Comparison of ENCODE assay signal across 13 mouse cellular contexts in the genomic region with DNA sequence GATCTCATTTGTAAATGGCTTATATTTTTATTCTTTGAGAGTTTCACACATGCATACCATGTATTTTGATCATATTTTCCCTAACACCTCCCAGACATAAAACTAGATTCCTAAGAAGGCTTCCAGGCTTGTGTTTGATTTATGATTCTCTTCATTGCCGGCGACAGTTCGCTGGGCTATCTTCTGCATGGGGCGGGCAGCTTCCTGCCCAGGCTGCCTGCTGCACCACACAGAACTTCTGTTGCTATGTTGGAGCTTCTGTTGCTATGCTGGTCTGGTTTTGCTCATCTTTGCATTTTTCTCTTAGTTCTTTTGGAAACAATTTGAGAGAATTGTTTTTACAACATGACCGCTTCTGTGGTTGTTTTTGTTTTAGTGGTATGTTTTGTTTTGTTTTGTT. TPM values are rescaled to one million over a fixed set of nuclear protein-coding genes. Genes with fewer than 3 reads are reported as not detected.
"Had no signal": no experiment of that assay in that cellular context is flagged by ENCODE, and none has a peak within 500 bp of the region (broad histone marks: within the 10 kb centered on the region; RNA-seq: fewer than 3 reads in every experiment).

No protein-coding gene starts in this region.

- H3K9ac ChIP-seq: liver, embryonic 13.5 days; liver, postnatal 0 days; midbrain, embryonic 15.5 days; neural tube, embryonic 12.5 days had no signal

- DNase-seq: liver, embryonic 13.5 days; liver, postnatal 0 days; right cerebral cortex, postnatal 14 days; thymus, postnatal 36 days had no signal

- ATAC-seq: intestine, postnatal 0 days; liver, postnatal 0 days; midbrain, embryonic 15.5 days had no signal

- H3K36me3 ChIP-seq: limb, embryonic 10.5 days; liver, embryonic 13.5 days; midbrain, embryonic 15.5 days; neural tube, embryonic 12.5 days had no signal

- H3K27ac ChIP-seq: left cerebral cortex, adult 2 months; limb, embryonic 10.5 days; liver, embryonic 13.5 days; midbrain, embryonic 15.5 days; neural tube, embryonic 12.5 days had no signal

- H3K9me3 ChIP-seq: limb, embryonic 10.5 days; liver, embryonic 13.5 days; midbrain, embryonic 15.5 days; neural tube, embryonic 12.5 days had no signal

- H3K4me3 ChIP-seq: left cerebral cortex, adult 2 months; limb, embryonic 10.5 days; liver, embryonic 13.5 days; midbrain, embryonic 15.5 days; neural tube, embryonic 12.5 days had no signal

- H3K27me3 ChIP-seq: midbrain, embryonic 15.5 days; neural tube, embryonic 12.5 days had no signal

- H3K4me1 ChIP-seq: midbrain, embryonic 15.5 days; neural tube, embryonic 12.5 days had no signal

- H3K4me2 ChIP-seq: liver, embryonic 13.5 days; midbrain, embryonic 11.5 days; midbrain, embryonic 15.5 days; neural tube, embryonic 12.5 days had no signal

RNA-seq across cellular contexts. Expression of gene Msmp, which starts 7.2 kb away (rescaled TPM):
- total RNA-seq: layer of hippocampus, postnatal 25 days; left cerebral cortex, adult 2 months; left cerebral cortex, postnatal 14 days; neutrophil, adult 5-6 weeks had no signal
- polyA plus RNA-seq: intestine, postnatal 0 days; liver, embryonic 13.5 days had no signal
